7 mouse cellular contexts compared by ENCODE assay signal in genomic region chr7:142577806-142578423, GRCm38 (mm10). TPM values are rescaled to one million over a fixed set of nuclear protein-coding genes. Genes with fewer than 3 reads are reported as not detected.
DNase-seq lines count a peak whose midpoint lies in the region; ATAC-seq lines count a peak whose summit lies in the region.

No protein-coding gene starts in this region.

- H3K27ac ChIP-seq in lung, embryonic 15.5 days, result peak overlapping the region; percentile 96
- peak overlapping the region; percentile 79 for H3K27ac ChIP-seq in forebrain, embryonic 10.5 days
- no peak overlapping the region for H3K27ac ChIP-seq in hindbrain, embryonic 14.5 days
- no peak overlapping the region for H3K27ac ChIP-seq in midbrain, embryonic 13.5 days

- H3K27me3 ChIP-seq in lung, embryonic 15.5 days, result no peaks in the 10 kb centered on the region
- H3K27me3 ChIP-seq in forebrain, embryonic 10.5 days (ENCODE audit: poor library complexity, severe bottlenecking), result peaks cover 29% of the 10 kb centered on the region
- 0 out of 2 replicates have a peak, but pooled peaks cover 7% of the 10 kb centered on the region for H3K27me3 ChIP-seq in hindbrain, embryonic 14.5 days (ENCODE audit: control insufficient read depth, insufficient read depth, low read length)
- peaks cover 11% of the 10 kb centered on the region for H3K27me3 ChIP-seq in midbrain, embryonic 13.5 days

- H3K4me2 ChIP-seq in lung, embryonic 15.5 days, result peak overlapping the region; percentile 57
- H3K4me2 ChIP-seq in hindbrain, embryonic 14.5 days (replicated peaks), result peak overlapping the region; percentile 36
- H3K4me2 ChIP-seq in midbrain, embryonic 13.5 days (replicated peaks), result peak overlapping the region; percentile 36

- 44% methylated on average over 26 of the region's 26 CpGs for WGBS in lung, embryonic 15.5 days
- WGBS in forebrain, embryonic 10.5 days, result 41% methylated on average over 26 of the region's 26 CpGs
- WGBS in hindbrain, embryonic 14.5 days, result 40% methylated on average over 26 of the region's 26 CpGs
- 46% methylated on average over 23 of the region's 26 CpGs for WGBS in midbrain, embryonic 13.5 days

- peaks cover 10% of the 10 kb centered on the region for H3K9me3 ChIP-seq in lung, embryonic 15.5 days
- H3K9me3 ChIP-seq in forebrain, embryonic 10.5 days, result peaks cover 29% of the 10 kb centered on the region
- H3K9me3 ChIP-seq in hindbrain, embryonic 14.5 days (ENCODE audit: control insufficient read depth, low read length), result peaks cover 16% of the 10 kb centered on the region
- peaks cover 9% of the 10 kb centered on the region; the same call in 1 of the 2 replicates for H3K9me3 ChIP-seq in midbrain, embryonic 13.5 days

- H3K9ac ChIP-seq in lung, embryonic 15.5 days, result peak overlapping the region; percentile 57
- no peak overlapping the region for H3K9ac ChIP-seq in hindbrain, embryonic 14.5 days
- no peak overlapping the region for H3K9ac ChIP-seq in midbrain, embryonic 13.5 days (replicated peaks)

- no peaks in the 10 kb centered on the region for H3K36me3 ChIP-seq in lung, embryonic 15.5 days
- H3K36me3 ChIP-seq in forebrain, embryonic 10.5 days (replicated peaks), result no peaks in the 10 kb centered on the region
- H3K36me3 ChIP-seq in hindbrain, embryonic 14.5 days (replicated peaks; ENCODE audit: control insufficient read depth, insufficient read depth), result no peaks in the 10 kb centered on the region
- no peaks in the 10 kb centered on the region for H3K36me3 ChIP-seq in midbrain, embryonic 13.5 days

- no peak for DNase-seq in lung, adult 18-20 months
- no peak for DNase-seq in forebrain, embryonic 10.5 days (ENCODE audit: extremely low spot score, low spot score)
- no peak for DNase-seq in hindbrain, embryonic 14.5 days (ENCODE audit: low spot score)
- no peak for DNase-seq in left cerebral cortex, adult 8-10 months (ENCODE audit: low spot score in 2 of 2)
- DNase-seq in right cerebral cortex, postnatal 10 days (ENCODE audit: low spot score in 2 of 2), result no peak

- H3K4me1 ChIP-seq in lung, embryonic 15.5 days, result peaks cover 49% of the 10 kb centered on the region
- peaks cover 59% of the 10 kb centered on the region for H3K4me1 ChIP-seq in forebrain, embryonic 10.5 days
- 0 out of 2 replicates have a peak, but pooled peaks cover 6% of the 10 kb centered on the region for H3K4me1 ChIP-seq in hindbrain, embryonic 14.5 days (replicated peaks; ENCODE audit: control insufficient read depth, insufficient read depth, low read length)
- peaks cover 17% of the 10 kb centered on the region; the same call in 1 of the 2 replicates for H3K4me1 ChIP-seq in midbrain, embryonic 13.5 days (replicated peaks)

- peak; percentile 82 for ATAC-seq in lung, embryonic 15.5 days (ENCODE audit: borderline replicate concordance, extremely low read depth, low FRiP score, low TSS enrichment)
- no peak for ATAC-seq in hindbrain, embryonic 14.5 days (ENCODE audit: low FRiP score)
- no peak for ATAC-seq in midbrain, embryonic 13.5 days

- H3K4me3 ChIP-seq in lung, embryonic 15.5 days, result peak overlapping the region; percentile 43
- H3K4me3 ChIP-seq in forebrain, embryonic 10.5 days, result peak overlapping the region; percentile 47
- peak overlapping the region; percentile 12; the same call in 1 of the 2 replicates for H3K4me3 ChIP-seq in hindbrain, embryonic 14.5 days (replicated peaks; ENCODE audit: low read length)
- 0 out of 2 replicates have a peak overlapping the region, but pooled peaks have one; percentile 13 for H3K4me3 ChIP-seq in midbrain, embryonic 13.5 days (replicated peaks)

RNA-seq across cellular contexts. Expression of gene Mrpl23, which starts 45.4 kb away (rescaled TPM):
- polyA plus RNA-seq in lung, embryonic 15.5 days (2015; fragmentation: Nextera tagmentation; extraction: Ambion mirVana), result 22.8 and 28.3 TPM in 2 replicates
- polyA plus RNA-seq in forebrain, embryonic 10.5 days (2016; fragmentation: Nextera tagmentation; extraction: Ambion mirVana), result 15.8 and 16.1 TPM in 2 replicates
- polyA plus RNA-seq in hindbrain, embryonic 14.5 days (2014; fragmentation: Nextera tagmentation; extraction: Ambion mirVana), result 21.6 and 22.9 TPM in 2 replicates
- polyA plus RNA-seq in midbrain, embryonic 13.5 days (2015; fragmentation: Nextera tagmentation; extraction: Ambion mirVana), result 12.8 and 13.7 TPM in 2 replicates
- 1 to 10 TPM; 3.4 to 8.4 (median 7.0) TPM for total RNA-seq in left cerebral cortex, adult 8-10 months (2022)

Comparison
In these comparisons a context has a peak if more than half of its experiments do, and no peak if none do; other contexts are left out.
1. H3K27ac ChIP-seq: peak in lung, embryonic 15.5 days (single experiment) and forebrain, embryonic 10.5 days (single experiment); none in hindbrain, embryonic 14.5 days (single experiment) and midbrain, embryonic 13.5 days (single experiment).
2. Peak in every context shown above with its lines, with median percentiles within 50 percentile points of each other: H3K4me2 ChIP-seq and H3K4me3 ChIP-seq.